Mouse (Mus musculus): Measurements from ENCODE around the gene Cdc26.

- no peak for TF ChIP-seq CTCF (IDR thresholded peaks at IDR 0.05; ENCODE audit: low read depth, low read length)
- no peak for TF ChIP-seq POLR2A (IDR thresholded peaks at IDR 0.05; ENCODE audit: extremely low read depth, insufficient read depth, low read length)
Measured at GRCm38 (mm10) chr4:62348329-62348705, 60.1 kb downstream of the Cdc26 start.
